Mouse (Mus musculus): ENCODE measurements at regions not wholly inside any gene's neighbourhood (a gene's known extent, or its start where the extent isn't known, plus 50 kb on each side); places are given as distances from the start of the nearest gene placed in this dataset.

- DNase-seq, result peak; percentile 42
Measured at GRCm38 (mm10) chr1:137074787-137075186, 114.5 kb upstream of the Nr5a2 start.

- DNase-seq, result peak; percentile 7
Measured at GRCm38 (mm10) chr1:137073857-137074572, 113.8 kb upstream of the Nr5a2 start.

GRCm38 (mm10) chr1:137060914-137061313 is 100.7 kb upstream of the Nr5a2 start:
- DNase-seq, result no peak

GRCm38 (mm10) chr1:137053134-137053533 is 92.9 kb upstream of the Nr5a2 start:
- no peak for DNase-seq

GRCm38 (mm10) chr1:137051515-137051914 is 91.3 kb upstream of the Nr5a2 start:
- DNase-seq, result no peak

- no peak for DNase-seq
Measured at GRCm38 (mm10) chr1:137044076-137044475, 83.8 kb upstream of the Nr5a2 start.

- DNase-seq, result no peak
Measured at GRCm38 (mm10) chr1:137042414-137043010, 82.3 kb upstream of the Nr5a2 start.

GRCm38 (mm10) chr1:137040898-137041297 is 80.7 kb upstream of the Nr5a2 start:
- DNase-seq, result no peak

GRCm38 (mm10) chr1:137034586-137034985 is 74.3 kb upstream of the Nr5a2 start:
- peak; percentile 1 for DNase-seq

- DNase-seq, result no peak
Measured at GRCm38 (mm10) chr1:137033679-137034078, 73.4 kb upstream of the Nr5a2 start.

- no peak for DNase-seq
Measured at GRCm38 (mm10) chr1:137023706-137024105, 63.5 kb upstream of the Nr5a2 start.

- DNase-seq, result no peak
Measured at GRCm38 (mm10) chr1:137020528-137020927, 60.3 kb upstream of the Nr5a2 start.

GRCm38 (mm10) chr1:137017642-137018041 is 57.4 kb upstream of the Nr5a2 start:
- no peak for DNase-seq

GRCm38 (mm10) chr1:137010240-137010926 is 50.1 kb upstream of the Nr5a2 start:
- DNase-seq, result no peak
